Mouse (Mus musculus): Measurements from ENCODE around the gene Gm11444. TPM values are rescaled to one million over a fixed set of nuclear protein-coding genes. Genes with fewer than 3 reads are reported as not detected.

The Gm11444 gene
- polyA plus RNA-seq, 1 experiment from 2014 or later, result not detected

GRCm38 (mm10) chr11:85890563-85890845 is 40.4 kb upstream of the Gm11444 start:
- 4% methylated on average over 13 of the region's 13 CpGs for WGBS
- H3K27ac ChIP-seq (ENCODE audit: low read length), result peak overlapping the region; percentile 92
- ATAC-seq (ENCODE audit: low read depth), result no peak
- peaks cover 55% of the 10 kb centered on the region for H3K27me3 ChIP-seq (ENCODE audit: control insufficient read depth, insufficient read depth, low read depth, low read length)
- H3K9ac ChIP-seq (ENCODE audit: low read length), result peak overlapping the region; percentile 87
- H3K4me3 ChIP-seq (ENCODE audit: low read length), result peak overlapping the region; percentile 63
- H3K4me2 ChIP-seq (ENCODE audit: low read depth, low read length), result peak overlapping the region; percentile 69
- peaks cover 22% of the 10 kb centered on the region for H3K4me1 ChIP-seq (replicated peaks; ENCODE audit: control insufficient read depth, insufficient read depth, low read length)
- H3K9me3 ChIP-seq (ENCODE audit: control insufficient read depth, low read length), result no peaks in the 10 kb centered on the region
- H3K36me3 ChIP-seq (ENCODE audit: control insufficient read depth, insufficient read depth, low read length), result 0 out of 2 replicates have a peak, but pooled peaks cover 2% of the 10 kb centered on the region

- Histone ChIP-seq H3K9ac (ENCODE audit: low read length) (peak overlapping the region; percentile 87), H3K4me3 (ENCODE audit: low read length) (peak overlapping the region; percentile 63), H3K27ac (ENCODE audit: low read length) (peak overlapping the region; percentile 92), H3K4me1 (replicated peaks; ENCODE audit: control insufficient read depth, insufficient read depth, low read length) (peaks cover 16% of the 10 kb centered on the region), H3K4me2 (ENCODE audit: low read depth, low read length) (peak overlapping the region; percentile 69), H3K36me3 (ENCODE audit: control insufficient read depth, insufficient read depth, low read length) (0 out of 2 replicates have a peak, but pooled peaks cover 2% of the 10 kb centered on the region), H3K9me3 (ENCODE audit: control insufficient read depth, low read length) (no peaks in the 10 kb centered on the region), H3K27me3 (ENCODE audit: control insufficient read depth, insufficient read depth, low read depth, low read length) (peaks cover 55% of the 10 kb centered on the region)
- WGBS, result 5% methylated on average over 47 of the region's 47 CpGs
- peak; percentile 57 for ATAC-seq (ENCODE audit: low read depth)
Measured at GRCm38 (mm10) chr11:85889730-85890562, 39.8 kb upstream of the Gm11444 start.

- peak overlapping the region; percentile 87 for H3K9ac ChIP-seq (ENCODE audit: low read length)
- H3K4me1 ChIP-seq (replicated peaks; ENCODE audit: control insufficient read depth, insufficient read depth, low read length), result peaks cover 12% of the 10 kb centered on the region; the same call in 1 of the 2 replicates
- H3K27me3 ChIP-seq (ENCODE audit: control insufficient read depth, insufficient read depth, low read depth, low read length), result peaks cover 54% of the 10 kb centered on the region
- H3K4me2 ChIP-seq (ENCODE audit: low read depth, low read length), result peak overlapping the region; percentile 69
- H3K36me3 ChIP-seq (ENCODE audit: control insufficient read depth, insufficient read depth, low read length), result 0 out of 2 replicates have a peak, but pooled peaks cover 2% of the 10 kb centered on the region
- no peak for ATAC-seq (ENCODE audit: low read depth)
- H3K27ac ChIP-seq (ENCODE audit: low read length), result peak overlapping the region; percentile 92
- H3K4me3 ChIP-seq (ENCODE audit: low read length), result peak overlapping the region; percentile 63
- no peaks in the 10 kb centered on the region for H3K9me3 ChIP-seq (ENCODE audit: control insufficient read depth, low read length)
- WGBS, result 29% methylated on average over 8 of the region's 8 CpGs
Measured at GRCm38 (mm10) chr11:85889056-85889729, 39.1 kb upstream of the Gm11444 start.

- peak overlapping the region; percentile 63 for H3K4me3 ChIP-seq (ENCODE audit: low read length)
- peaks cover 56% of the 10 kb centered on the region for H3K27me3 ChIP-seq (ENCODE audit: control insufficient read depth, insufficient read depth, low read depth, low read length)
- H3K36me3 ChIP-seq (ENCODE audit: control insufficient read depth, insufficient read depth, low read length), result 0 out of 2 replicates have a peak, but pooled peaks cover 2% of the 10 kb centered on the region
- H3K27ac ChIP-seq (ENCODE audit: low read length), result peak overlapping the region; percentile 92
- ATAC-seq (ENCODE audit: low read depth), result no peak
- peak overlapping the region; percentile 69 for H3K4me2 ChIP-seq (ENCODE audit: low read depth, low read length)
- WGBS, result 2% methylated on average over 25 of the region's 26 CpGs
- no peaks in the 10 kb centered on the region for H3K9me3 ChIP-seq (ENCODE audit: control insufficient read depth, low read length)
- peaks cover 12% of the 10 kb centered on the region; the same call in 1 of the 2 replicates for H3K4me1 ChIP-seq (replicated peaks; ENCODE audit: control insufficient read depth, insufficient read depth, low read length)
- H3K9ac ChIP-seq (ENCODE audit: low read length), result peak overlapping the region; percentile 87
Measured at GRCm38 (mm10) chr11:85888451-85888961, 38.4 kb upstream of the Gm11444 start.

GRCm38 (mm10) chr11:85887801-85888450 is 37.8 kb upstream of the Gm11444 start:
- peaks cover 11% of the 10 kb centered on the region; the same call in 1 of the 2 replicates for H3K4me1 ChIP-seq (replicated peaks; ENCODE audit: control insufficient read depth, insufficient read depth, low read length)
- 4% methylated on average over 17 of the region's 17 CpGs for WGBS
- H3K4me3 ChIP-seq (ENCODE audit: low read length), result peak overlapping the region; percentile 63
- no peak for ATAC-seq (ENCODE audit: low read depth)
- H3K27me3 ChIP-seq (ENCODE audit: control insufficient read depth, insufficient read depth, low read depth, low read length), result peaks cover 56% of the 10 kb centered on the region
- H3K27ac ChIP-seq (ENCODE audit: low read length), result peak overlapping the region; percentile 92
- peak overlapping the region; percentile 69 for H3K4me2 ChIP-seq (ENCODE audit: low read depth, low read length)
- H3K9me3 ChIP-seq (ENCODE audit: control insufficient read depth, low read length), result no peaks in the 10 kb centered on the region
- peak overlapping the region; percentile 87 for H3K9ac ChIP-seq (ENCODE audit: low read length)
- H3K36me3 ChIP-seq (ENCODE audit: control insufficient read depth, insufficient read depth, low read length), result 0 out of 2 replicates have a peak, but pooled peaks cover 2% of the 10 kb centered on the region

GRCm38 (mm10) chr11:85887273-85887672 is 37.1 kb upstream of the Gm11444 start:
- H3K4me1 ChIP-seq (replicated peaks; ENCODE audit: control insufficient read depth, insufficient read depth, low read length), result peaks cover 7% of the 10 kb centered on the region; the same call in 1 of the 2 replicates
- 18% methylated on average over 6 of the region's 6 CpGs for WGBS
- no peak overlapping the region; the same call in 1 of the 2 replicates for H3K27ac ChIP-seq (ENCODE audit: low read length)
- H3K36me3 ChIP-seq (ENCODE audit: control insufficient read depth, insufficient read depth, low read length), result no peaks in the 10 kb centered on the region
- no peaks in the 10 kb centered on the region for H3K9me3 ChIP-seq (ENCODE audit: control insufficient read depth, low read length)
- peak overlapping the region; percentile 63 for H3K4me3 ChIP-seq (ENCODE audit: low read length)
- no peak overlapping the region for H3K4me2 ChIP-seq (ENCODE audit: low read depth, low read length)
- H3K27me3 ChIP-seq (ENCODE audit: control insufficient read depth, insufficient read depth, low read depth, low read length), result peaks cover 50% of the 10 kb centered on the region
- ATAC-seq (ENCODE audit: low read depth), result no peak
- peak overlapping the region; percentile 50; the same call in 1 of the 2 replicates for H3K9ac ChIP-seq (ENCODE audit: low read length)

- H3K9me3 ChIP-seq (ENCODE audit: control insufficient read depth, low read length), result no peaks in the 10 kb centered on the region
- H3K4me2 ChIP-seq (ENCODE audit: low read depth, low read length), result peak overlapping the region; percentile 41; the same call in 1 of the 2 replicates
- peak overlapping the region; percentile 89 for H3K27ac ChIP-seq (ENCODE audit: low read length)
- H3K4me1 ChIP-seq (replicated peaks; ENCODE audit: control insufficient read depth, insufficient read depth, low read length), result peaks cover 3% of the 10 kb centered on the region; the same call in 1 of the 2 replicates
- ATAC-seq (ENCODE audit: low read depth), result no peak
- H3K27me3 ChIP-seq (ENCODE audit: control insufficient read depth, insufficient read depth, low read depth, low read length), result peaks cover 42% of the 10 kb centered on the region
- 5% methylated on average over 22 of the region's 22 CpGs for WGBS
- peak overlapping the region; percentile 64 for H3K4me3 ChIP-seq (ENCODE audit: low read length)
- peak overlapping the region; percentile 88 for H3K9ac ChIP-seq (ENCODE audit: low read length)
- no peaks in the 10 kb centered on the region for H3K36me3 ChIP-seq (ENCODE audit: control insufficient read depth, insufficient read depth, low read length)
Measured at GRCm38 (mm10) chr11:85886429-85886785, 36.3 kb upstream of the Gm11444 start.

- peaks cover 3% of the 10 kb centered on the region; the same call in 1 of the 2 replicates for H3K4me1 ChIP-seq (replicated peaks; ENCODE audit: control insufficient read depth, insufficient read depth, low read length)
- H3K36me3 ChIP-seq (ENCODE audit: control insufficient read depth, insufficient read depth, low read length), result no peaks in the 10 kb centered on the region
- H3K27me3 ChIP-seq (ENCODE audit: control insufficient read depth, insufficient read depth, low read depth, low read length), result peaks cover 41% of the 10 kb centered on the region
- H3K9me3 ChIP-seq (ENCODE audit: control insufficient read depth, low read length), result no peaks in the 10 kb centered on the region
- peak within 1 kb of the TSS; percentile 89 for H3K27ac ChIP-seq (ENCODE audit: low read length)
- ATAC-seq (ENCODE audit: low read depth), result peak; percentile 79
- 12% methylated on average over 24 of the region's 28 CpGs for WGBS
- H3K9ac ChIP-seq (ENCODE audit: low read length), result peak within 1 kb of the TSS; percentile 88
- H3K4me2 ChIP-seq (ENCODE audit: low read depth, low read length), result peak within 1 kb of the TSS; percentile 41
- peak within 1 kb of the TSS; percentile 64 for H3K4me3 ChIP-seq (ENCODE audit: low read length)
Measured at GRCm38 (mm10) chr11:85885665-85886428, 35.7 kb upstream of the Gm11444 start, which contains the start of gene Tbx4. Gene Tbx4, plus strand, starts transcription at chr11:85886422.
